Mouse (Mus musculus) monocyte, adult 5-6 weeks (primary cell): ENCODE data around the gene Zfp592. TPM values are rescaled to one million over a fixed set of nuclear protein-coding genes. Genes with fewer than 3 reads are reported as not detected.

Experiments used
- ATAC-seq: fragments of 153-309, 156-312 bp; replicated peaks from 2 replicates; pipeline ENCODE4 v1.8.0; 2017; ENCODE audit warnings: mild to moderate bottlenecking; ENCODE audit not compliant: low TSS enrichment, insufficient number of reproducible peaks, severe bottlenecking, poor library complexity, low FRiP score
- total RNA-seq: library from RNA; stranded (forward); fragments of 200-1000, 200-491, 200-594 nt; gene quantifications from 3 replicates; pipeline ENCODE4 v1.2.3, GENCODE M21; 2017

Gene Zfp592
- total RNA-seq, 1 experiment from 2014 or later = 24.9 TPM

- ATAC-seq = no peak
These were observed 100.8 kb downstream of the Zfp592 start for GRCm38 (mm10) chr7:81094104-81094757.

Other genes starting within 250 kb of the Zfp592 start
- gene Iqgap1, start 167.7 kb upstream of the Zfp592 start, total RNA-seq = 598 to 656 TPM (median 610 TPM) in 3 replicates
- gene Zscan2, start 132.8 kb upstream of the Zfp592 start, total RNA-seq = 6.9 to 12.1 TPM (median 9.2 TPM) in 3 replicates
- gene Wdr73, start 92.4 kb upstream of the Zfp592 start, total RNA-seq = 6.9 to 25.2 TPM (median 10.8 TPM) in 3 replicates
- gene Nmb, start 88.6 kb upstream of the Zfp592 start, total RNA-seq = 1.6 to 7.3 TPM (median 3.1 TPM) in 3 replicates
- 316 to 442 TPM (median 424 TPM) in 3 replicates for gene Sec11a, start 45.9 kb upstream of the Zfp592 start, total RNA-seq
- gene Alpk3, start 63.9 kb downstream of the Zfp592 start, total RNA-seq = 0.10 TPM in 1 of 3 replicates, not detected in the others
- gene Slc28a1, start 121.1 kb downstream of the Zfp592 start, total RNA-seq = not detected in 3 replicates
- 7.0 to 20.0 TPM (median 11.4 TPM) in 3 replicates for gene Pde8a, start 219.9 kb downstream of the Zfp592 start, total RNA-seq